Mouse (Mus musculus) lung, postnatal 14 days (tissue): Measurements from ENCODE around the gene Racgap1.

Experiments
- DNase-seq: peaks from one replicate; pipeline ENCODE4 v3.0.0; 2021

The Racgap1 gene

GRCm38 (mm10) chr15:99589237-99589636 is 62.2 kb downstream of the Racgap1 start:
- no peak for DNase-seq

DNA sequence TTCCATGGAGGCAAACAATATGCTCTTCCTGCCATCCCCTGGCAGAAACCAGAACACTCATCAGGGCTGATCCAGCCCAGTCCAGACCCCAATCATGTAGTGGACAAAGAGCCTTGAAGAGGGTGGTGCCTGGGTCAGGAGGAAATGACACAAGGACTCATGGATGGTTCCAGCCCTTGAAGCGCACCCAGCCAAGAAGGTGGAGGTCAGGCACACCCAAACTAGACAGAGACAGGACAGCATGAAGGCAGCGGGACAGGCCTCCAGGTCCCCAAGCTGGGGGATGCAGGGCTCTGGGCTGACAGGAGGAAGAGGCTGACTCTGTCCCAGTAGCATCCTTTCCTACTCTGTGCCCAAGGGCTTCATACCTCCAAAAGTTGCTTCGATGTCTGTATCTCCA is 64.9 kb downstream of the Racgap1 start:
- DNase-seq = no peak

DNA sequence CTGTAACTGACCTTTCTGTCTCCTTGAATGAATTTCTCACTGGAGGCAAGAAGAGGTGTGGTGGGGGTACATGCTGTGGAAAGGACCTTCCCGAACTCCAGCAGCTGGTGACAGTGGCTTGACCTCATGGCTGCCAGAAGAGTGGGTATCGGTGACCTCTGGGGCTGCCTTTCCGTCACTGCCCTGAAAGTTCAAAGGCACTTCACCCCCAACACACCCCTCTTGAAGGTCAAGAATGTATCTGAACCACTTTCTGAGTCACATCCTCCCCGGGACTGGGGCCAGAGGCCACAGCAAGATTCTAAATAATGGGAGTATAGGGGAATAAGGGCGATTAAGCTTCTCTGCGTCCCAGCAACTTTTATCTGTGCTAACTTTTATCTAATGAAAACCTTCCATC is 65.7 kb downstream of the Racgap1 start:
- no peak for DNase-seq

- DNase-seq = peak; percentile 42
Observed at GRCm38 (mm10) chr15:99584407-99585202, 66.9 kb downstream of the Racgap1 start.

GRCm38 (mm10) chr15:99583463-99584344 is 67.8 kb downstream of the Racgap1 start:
- peak; percentile 42 for DNase-seq

DNA sequence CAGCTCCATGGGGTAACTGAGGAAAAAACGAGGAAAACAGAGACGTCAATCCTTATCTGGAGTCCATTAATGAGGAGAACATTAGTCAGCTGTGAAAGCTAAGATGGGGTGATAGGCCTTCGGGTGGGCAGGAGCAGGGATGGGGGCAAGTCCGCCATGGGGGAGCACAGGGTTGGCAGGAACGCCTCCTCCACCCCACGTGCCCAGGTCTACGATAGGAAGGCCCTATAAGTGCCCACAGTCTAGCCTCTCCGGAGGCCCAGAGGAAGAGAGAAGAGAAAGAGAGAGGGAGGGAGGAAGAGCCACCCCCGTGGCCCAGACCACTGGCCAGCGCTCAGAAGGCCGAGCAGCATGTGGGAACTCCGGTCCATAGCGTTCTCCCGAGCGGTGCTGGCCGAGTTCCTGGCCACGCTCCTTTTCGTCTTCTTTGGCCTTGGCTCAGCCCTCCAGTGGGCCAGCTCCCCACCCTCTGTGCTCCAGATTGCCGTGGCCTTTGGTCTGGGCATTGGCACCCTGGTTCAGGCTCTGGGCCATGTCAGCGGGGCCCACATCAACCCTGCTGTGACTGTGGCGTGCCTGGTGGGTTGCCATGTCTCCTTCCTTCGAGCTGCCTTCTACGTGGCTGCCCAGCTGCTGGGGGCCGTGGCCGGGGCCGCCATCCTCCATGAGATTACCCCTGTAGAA is 72.5 kb downstream of the Racgap1 start, which contains the start of gene Aqp2:
Gene Aqp2, plus strand, starts transcription at position 254 of the 684 bp plus-strand sequence.
- no peak for DNase-seq
